Comparison of ENCODE assay signal across 30 mouse cellular contexts in the genomic region with DNA sequence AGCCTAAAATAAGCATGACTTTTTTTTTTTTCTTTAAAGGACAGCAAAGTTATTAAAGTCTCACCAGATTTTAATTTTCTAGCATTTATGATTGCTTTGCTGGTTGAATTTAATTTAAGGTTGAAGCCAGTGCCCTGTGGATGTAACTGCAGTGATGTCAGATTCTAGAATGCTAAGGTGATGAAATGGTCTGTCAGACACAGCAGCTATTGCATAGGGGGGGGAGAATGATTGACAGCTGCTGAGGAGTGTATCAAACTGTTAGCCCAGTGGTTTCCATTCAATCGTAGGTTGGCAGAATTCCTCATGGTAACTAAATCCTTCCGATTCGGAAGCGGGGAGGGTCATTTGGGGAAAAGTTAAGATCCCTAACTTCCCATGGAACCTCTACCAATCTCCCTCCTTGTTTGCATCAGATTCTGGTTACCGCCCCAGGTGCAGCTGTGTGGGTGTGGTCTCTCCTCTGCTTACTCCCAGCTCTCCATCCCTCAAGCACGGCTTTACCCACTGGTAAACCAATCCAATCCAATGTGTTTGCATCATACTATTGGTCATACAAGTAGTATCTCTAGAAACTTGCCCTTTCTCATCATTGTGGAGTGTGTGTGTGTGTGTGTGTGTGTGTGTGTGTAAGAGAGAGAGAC.
DNase-seq lines count a peak whose midpoint lies in the region; ATAC-seq and TF ChIP-seq lines count a peak whose summit lies in the region.
"Had no signal": no experiment of that assay in that cellular context is flagged by ENCODE, and none has a peak within 500 bp of the region (broad histone marks: within the 10 kb centered on the region; RNA-seq: fewer than 3 reads in every experiment).

No protein-coding gene starts in this region.

- H3K4me3 ChIP-seq in liver, postnatal 0 days (ENCODE audit: low read depth, low read length), result no peak overlapping the region
- no peak overlapping the region for H3K4me3 ChIP-seq in liver, embryonic 11.5 days (ENCODE audit: low read depth, low read length)
- no peak overlapping the region for H3K4me3 ChIP-seq in stomach, postnatal 0 days (ENCODE audit: low read depth, low read length)
- H3K4me3 ChIP-seq: embryonic facial prominence, embryonic 13.5 days; forebrain, embryonic 10.5 days; forebrain, embryonic 13.5 days; heart, embryonic 12.5 days; heart, embryonic 15.5 days; hindbrain, embryonic 10.5 days; hindbrain, embryonic 13.5 days; intestine, embryonic 15.5 days had no signal

- no peak for DNase-seq in liver, postnatal 0 days
- DNase-seq in liver, embryonic 11.5 days (ENCODE audit: low spot score), result no peak
- peak; percentile 69 for DNase-seq in MN1 (ENCODE audit: low spot score)
- DNase-seq in stomach, postnatal 0 days (ENCODE audit: low spot score), result no peak
- DNase-seq in frontal cortex, postnatal 36 days (ENCODE audit: low spot score in 2 of 2), result no peak
- no peak for DNase-seq in adrenal gland, adult 2 months
- DNase-seq: adrenal gland, postnatal 10 days; adrenal gland, postnatal 36 days; B cell, adult 2 months; cerebellum, adult 11 months; cerebellum, adult 2 months; cerebellum, adult 9-11 months; cerebellum, postnatal 25 days; gastrocnemius, postnatal 25 days; heart, adult 18-20 months; heart, postnatal 10 days; heart, postnatal 36 days; kidney, adult 11 months had no signal

- no peak overlapping the region for H3K27ac ChIP-seq in liver, postnatal 0 days (ENCODE audit: low read depth)
- H3K27ac ChIP-seq in liver, embryonic 11.5 days (ENCODE audit: low read depth, low read length), result no peak overlapping the region
- no peak overlapping the region for H3K27ac ChIP-seq in stomach, postnatal 0 days (replicated peaks)
- H3K27ac ChIP-seq: embryonic facial prominence, embryonic 13.5 days; forebrain, embryonic 10.5 days; forebrain, embryonic 13.5 days; heart, embryonic 15.5 days; hindbrain, embryonic 10.5 days; hindbrain, embryonic 13.5 days; intestine, embryonic 15.5 days had no signal

- no peaks in the 10 kb centered on the region for H3K9me3 ChIP-seq in liver, postnatal 0 days (ENCODE audit: low read length)
- no peaks in the 10 kb centered on the region for H3K9me3 ChIP-seq in liver, embryonic 11.5 days (ENCODE audit: control insufficient read depth, low read length)
- H3K9me3 ChIP-seq in stomach, postnatal 0 days (ENCODE audit: control insufficient read depth, low read length), result no peaks in the 10 kb centered on the region
- H3K9me3 ChIP-seq: embryonic facial prominence, embryonic 13.5 days; forebrain, embryonic 13.5 days; G1E; heart, embryonic 12.5 days; heart, embryonic 15.5 days; hindbrain, embryonic 10.5 days; hindbrain, embryonic 13.5 days; intestine, embryonic 15.5 days had no signal

- no peaks in the 10 kb centered on the region for H3K27me3 ChIP-seq in liver, postnatal 0 days (ENCODE audit: insufficient read depth, low read length)
- H3K27me3 ChIP-seq in liver, embryonic 11.5 days (replicated peaks; ENCODE audit: control insufficient read depth, insufficient read depth, low read length), result no peaks in the 10 kb centered on the region; the same call in 1 of the 2 replicates
- no peaks in the 10 kb centered on the region for H3K27me3 ChIP-seq in stomach, postnatal 0 days (ENCODE audit: control insufficient read depth, insufficient read depth, low read length)
- H3K27me3 ChIP-seq: embryonic facial prominence, embryonic 13.5 days; forebrain, embryonic 13.5 days; heart, embryonic 12.5 days; heart, embryonic 15.5 days; hindbrain, embryonic 13.5 days; intestine, embryonic 15.5 days had no signal

- TF ChIP-seq EP300 in liver, postnatal 0 days (IDR thresholded peaks at IDR 0.05; ENCODE audit: low read depth), result no peak
- TF ChIP-seq EP300 in stomach, postnatal 0 days (optimal IDR thresholded peaks at IDR 0.05), result no peak

- peaks cover under 1% of the 10 kb centered on the region; the same call in 1 of the 2 replicates for H3K4me1 ChIP-seq in liver, postnatal 0 days (ENCODE audit: insufficient read depth)
- H3K4me1 ChIP-seq in liver, embryonic 11.5 days (replicated peaks; ENCODE audit: control insufficient read depth, insufficient read depth, low read length), result no peaks in the 10 kb centered on the region; the same call in 1 of the 2 replicates
- H3K4me1 ChIP-seq in stomach, postnatal 0 days (replicated peaks; ENCODE audit: control insufficient read depth, insufficient read depth), result no peaks in the 10 kb centered on the region
- H3K4me1 ChIP-seq: forebrain, embryonic 13.5 days; heart, embryonic 15.5 days; intestine, embryonic 15.5 days had no signal

- H3K36me3 ChIP-seq in liver, postnatal 0 days (replicated peaks; ENCODE audit: insufficient read depth, low read length), result no peaks in the 10 kb centered on the region
- no peaks in the 10 kb centered on the region for H3K36me3 ChIP-seq in liver, embryonic 11.5 days (ENCODE audit: control insufficient read depth, insufficient read depth, low read length)
- no peaks in the 10 kb centered on the region for H3K36me3 ChIP-seq in stomach, postnatal 0 days (ENCODE audit: control insufficient read depth, insufficient read depth, low read length)
- H3K36me3 ChIP-seq: embryonic facial prominence, embryonic 13.5 days; forebrain, embryonic 10.5 days; heart, embryonic 15.5 days; hindbrain, embryonic 10.5 days; hindbrain, embryonic 13.5 days; intestine, embryonic 15.5 days had no signal

- 0 out of 2 replicates have a peak, but pooled peaks have one; percentile 38 for ATAC-seq in liver, postnatal 0 days
- ATAC-seq in liver, embryonic 11.5 days (replicated peaks; ENCODE audit: low FRiP score), result no peak
- ATAC-seq in stomach, postnatal 0 days (ENCODE audit: low FRiP score, low TSS enrichment), result 0 out of 2 replicates have a peak, but pooled peaks have one; percentile 26
- ATAC-seq: activated CD4-positive, CD25-positive, alpha-beta regulatory T cell, adult 4 months; forebrain, embryonic 13.5 days; forebrain, embryonic 16.5 days; hindbrain, embryonic 16.5 days; intestine, embryonic 15.5 days had no signal

- no peak overlapping the region for H3K9ac ChIP-seq in liver, postnatal 0 days (replicated peaks)
- H3K9ac ChIP-seq in liver, embryonic 11.5 days (ENCODE audit: low read depth, low read length), result no peak overlapping the region
- no peak overlapping the region for H3K9ac ChIP-seq in stomach, postnatal 0 days (ENCODE audit: low read length)
- H3K9ac ChIP-seq: embryonic facial prominence, embryonic 13.5 days; forebrain, embryonic 13.5 days; heart, embryonic 12.5 days; heart, embryonic 15.5 days; hindbrain, embryonic 13.5 days; intestine, embryonic 15.5 days had no signal

- H3K4me2 ChIP-seq in liver, postnatal 0 days (ENCODE audit: low read depth, low read length), result no peak overlapping the region
- no peak overlapping the region for H3K4me2 ChIP-seq in liver, embryonic 11.5 days
- no peak overlapping the region for H3K4me2 ChIP-seq in stomach, postnatal 0 days (replicated peaks; ENCODE audit: low read depth)
- H3K4me2 ChIP-seq: embryonic facial prominence, embryonic 13.5 days; forebrain, embryonic 13.5 days; heart, embryonic 12.5 days; heart, embryonic 15.5 days; hindbrain, embryonic 13.5 days; intestine, embryonic 15.5 days had no signal

- 66% methylated on average over 6 of the region's 6 CpGs for WGBS in liver, postnatal 0 days (ENCODE audit: insufficient replicate concordance)
- 71% methylated on average over 6 of the region's 6 CpGs for WGBS in liver, embryonic 11.5 days
- 67% methylated on average over 6 of the region's 6 CpGs for WGBS in stomach, postnatal 0 days

- no peak for TF ChIP-seq CTCF in liver, postnatal 0 days (IDR thresholded peaks at IDR 0.05; ENCODE audit: low read depth)
- no peak for TF ChIP-seq CTCF in stomach, postnatal 0 days (IDR thresholded peaks at IDR 0.05; ENCODE audit: low read depth)
